Mouse (Mus musculus) midbrain, embryonic 10.5 days (tissue): Measurements from ENCODE around the gene Rora. TPM values are rescaled to one million over a fixed set of nuclear protein-coding genes. Genes with fewer than 3 reads are reported as not detected.

ENCODE experiments used
- DNase-seq: peaks from one replicate; pipeline ENCODE4 v3.0.0-alpha.2; 2017; ENCODE audit warnings: low spot score
- H3K27ac ChIP-seq: fragments of 300-500 bp; sonication (generic); replicated peaks from 2 replicates; pipeline ENCODE4 v1.5.1; 2016; ENCODE audit warnings: mild to moderate bottlenecking
- H3K27me3 ChIP-seq: fragments of 300-500 bp; sonication (generic); 2 replicates; pipeline ENCODE4 v1.6.1; 2016; ENCODE audit warnings: low read depth, mild to moderate bottlenecking; ENCODE audit not compliant: poor library complexity, severe bottlenecking
- H3K36me3 ChIP-seq: fragments of 300-500 bp; sonication (generic); 2 replicates; pipeline ENCODE4 v1.6.1; 2016; ENCODE audit warnings: mild to moderate bottlenecking, moderate library complexity
- H3K4me1 ChIP-seq: fragments of 300-500 bp; sonication (generic); 2 replicates; pipeline ENCODE4 v1.6.1; 2016
- H3K4me3 ChIP-seq: fragments of 300-500 bp; sonication (generic); 2 replicates; pipeline ENCODE4 v1.5.1; 2016; ENCODE audit warnings: mild to moderate bottlenecking, moderate library complexity
- H3K9me3 ChIP-seq: fragments of 300-500 bp; sonication (generic); replicated peaks from 2 replicates; pipeline ENCODE4 v1.6.1; 2016; ENCODE audit warnings: mild to moderate bottlenecking
- WGBS: fragments of 180-500 bp; shearing (Covaris S2); methylation state at CpG from one replicate; pipeline ENCODE4 v1.1.7; 2016; 5-methylcytosine and 5-hydroxymethylcytosine counted together
- polyA plus RNA-seq: library from polyadenylated mRNA; unstranded; fragments of >200 nt; fragmentation: Nextera tagmentation; extraction: Ambion mirVana; gene quantifications from 2 replicates; pipeline ENCODE4 v1.2.1, GENCODE M21; 2016

The Rora gene
- polyA plus RNA-seq, 1 experiment from 2014 or later = 4.1 TPM

GRCm38 (mm10) chr9:68732929-68733328 is 79.3 kb downstream of the Rora start:
- Histone ChIP-seq H3K9me3 (peaks cover 5% of the 10 kb centered on the region; the same call in 1 of the 2 replicates), H3K4me3 (no peak overlapping the region), H3K36me3 (no peaks in the 10 kb centered on the region), H3K27me3 (no peaks in the 10 kb centered on the region), H3K4me1 (no peaks in the 10 kb centered on the region), H3K27ac (no peak overlapping the region)
- WGBS = 91% methylated on average over 4 of the region's 4 CpGs
- DNase-seq = no peak

- no peaks in the 10 kb centered on the region for H3K4me1 ChIP-seq
- no peak for DNase-seq
- no peak overlapping the region for H3K4me3 ChIP-seq
- no peaks in the 10 kb centered on the region for H3K36me3 ChIP-seq
- peaks cover 5% of the 10 kb centered on the region; the same call in 1 of the 2 replicates for H3K9me3 ChIP-seq
- H3K27ac ChIP-seq = no peak overlapping the region
- WGBS = 84% methylated on average over 5 of the region's 5 CpGs
- H3K27me3 ChIP-seq = no peaks in the 10 kb centered on the region
These were observed 82.3 kb downstream of the Rora start for GRCm38 (mm10) chr9:68735886-68736285.

GRCm38 (mm10) chr9:68737197-68737736 is 83.7 kb downstream of the Rora start:
- H3K4me1 ChIP-seq = no peaks in the 10 kb centered on the region
- no peaks in the 10 kb centered on the region for H3K36me3 ChIP-seq
- H3K4me3 ChIP-seq = no peak overlapping the region
- 93% methylated on average over 9 of the region's 9 CpGs for WGBS
- H3K27me3 ChIP-seq = no peaks in the 10 kb centered on the region
- DNase-seq = no peak
- no peak overlapping the region for H3K27ac ChIP-seq
- H3K9me3 ChIP-seq = peaks cover 2% of the 10 kb centered on the region; the same call in 1 of the 2 replicates

- Histone ChIP-seq H3K36me3 (no peaks in the 10 kb centered on the region), H3K4me1 (peaks cover 1% of the 10 kb centered on the region; the same call in 1 of the 2 replicates), H3K9me3 (no peaks in the 10 kb centered on the region), H3K4me3 (no peak overlapping the region), H3K27me3 (no peaks in the 10 kb centered on the region), H3K27ac (no peak overlapping the region)
- WGBS = 91% methylated on average over 11 of the region's 11 CpGs
- no peak for DNase-seq
These were observed 92.5 kb downstream of the Rora start for GRCm38 (mm10) chr9:68745931-68746646.

GRCm38 (mm10) chr9:68756976-68757375 is 103.4 kb downstream of the Rora start:
- 64% methylated on average over 2 of the region's 2 CpGs for WGBS
- Histone ChIP-seq H3K27ac (no peak overlapping the region), H3K9me3 (no peaks in the 10 kb centered on the region), H3K4me1 (peaks cover 41% of the 10 kb centered on the region), H3K36me3 (no peaks in the 10 kb centered on the region), H3K27me3 (no peaks in the 10 kb centered on the region), H3K4me3 (no peak overlapping the region)
- DNase-seq = no peak

GRCm38 (mm10) chr9:68759324-68759723 is 105.7 kb downstream of the Rora start:
- Histone ChIP-seq H3K9me3 (no peaks in the 10 kb centered on the region), H3K27me3 (no peaks in the 10 kb centered on the region), H3K36me3 (no peaks in the 10 kb centered on the region), H3K4me3 (no peak overlapping the region), H3K4me1 (peaks cover 39% of the 10 kb centered on the region), H3K27ac (no peak overlapping the region)
- DNase-seq = no peak
- WGBS = 71% methylated on average over 8 of the region's 8 CpGs

GRCm38 (mm10) chr9:68760329-68760728 is 106.7 kb downstream of the Rora start:
- Histone ChIP-seq H3K27ac (no peak overlapping the region), H3K4me3 (no peak overlapping the region), H3K27me3 (no peaks in the 10 kb centered on the region), H3K4me1 (peaks cover 33% of the 10 kb centered on the region), H3K9me3 (no peaks in the 10 kb centered on the region), H3K36me3 (no peaks in the 10 kb centered on the region)
- DNase-seq = no peak
- WGBS = 82% methylated on average over 4 of the region's 4 CpGs

- H3K36me3 ChIP-seq = no peaks in the 10 kb centered on the region
- 72% methylated on average over 3 of the region's 3 CpGs for WGBS
- no peak overlapping the region for H3K27ac ChIP-seq
- H3K9me3 ChIP-seq = no peaks in the 10 kb centered on the region
- no peaks in the 10 kb centered on the region for H3K27me3 ChIP-seq
- DNase-seq = no peak
- no peak overlapping the region for H3K4me3 ChIP-seq
- H3K4me1 ChIP-seq = peaks cover 27% of the 10 kb centered on the region
These were observed 107.3 kb downstream of the Rora start for GRCm38 (mm10) chr9:68760876-68761275.

- H3K4me1 ChIP-seq = peaks cover 19% of the 10 kb centered on the region
- no peak overlapping the region for H3K4me3 ChIP-seq
- DNase-seq = no peak
- no peaks in the 10 kb centered on the region for H3K36me3 ChIP-seq
- no peak overlapping the region for H3K27ac ChIP-seq
- H3K27me3 ChIP-seq = no peaks in the 10 kb centered on the region
- 37% methylated on average over 7 of the region's 7 CpGs for WGBS
- H3K9me3 ChIP-seq = no peaks in the 10 kb centered on the region
These were observed 108.1 kb downstream of the Rora start for GRCm38 (mm10) chr9:68761672-68762071.

- H3K27ac ChIP-seq = no peak overlapping the region
- no peak overlapping the region for H3K4me3 ChIP-seq
- 54% methylated on average over 1 of the region's 1 CpGs for WGBS
These were observed 112.0 kb downstream of the Rora start for GRCm38 (mm10) chr9:68765595-68765994.

GRCm38 (mm10) chr9:68769638-68770037 is 116.1 kb downstream of the Rora start:
- Histone ChIP-seq H3K27ac (no peak overlapping the region), H3K27me3 (no peaks in the 10 kb centered on the region), H3K4me3 (no peak overlapping the region), H3K4me1 (no peaks in the 10 kb centered on the region), H3K36me3 (no peaks in the 10 kb centered on the region), H3K9me3 (no peaks in the 10 kb centered on the region)
- 34% methylated on average over 1 of the region's 1 CpGs for WGBS
- DNase-seq = no peak

More at GRCm38 (mm10) chr9:68765595-68765994, 112.0 kb downstream of the Rora start:
- no peaks in the 10 kb centered on the region for H3K9me3 ChIP-seq
- H3K36me3 ChIP-seq = no peaks in the 10 kb centered on the region
- peaks cover 14% of the 10 kb centered on the region; the same call in 1 of the 2 replicates for H3K4me1 ChIP-seq
- no peak for DNase-seq
- H3K27me3 ChIP-seq = no peaks in the 10 kb centered on the region

- Histone ChIP-seq H3K4me1 (no peaks in the 10 kb centered on the region), H3K4me3 (no peak overlapping the region), H3K27me3 (no peaks in the 10 kb centered on the region), H3K9me3 (no peaks in the 10 kb centered on the region), H3K36me3 (no peaks in the 10 kb centered on the region), H3K27ac (no peak overlapping the region)
- no peak for DNase-seq
- WGBS = 86% methylated on average over 3 of the region's 3 CpGs
These were observed 117.8 kb downstream of the Rora start for GRCm38 (mm10) chr9:68771383-68771782.

GRCm38 (mm10) chr9:68773770-68774169 is 120.2 kb downstream of the Rora start:
- Histone ChIP-seq H3K4me1 (peaks cover 10% of the 10 kb centered on the region), H3K27me3 (no peaks in the 10 kb centered on the region), H3K9me3 (no peaks in the 10 kb centered on the region), H3K36me3 (no peaks in the 10 kb centered on the region), H3K4me3 (no peak overlapping the region), H3K27ac (no peak overlapping the region)
- 93% methylated on average over 3 of the region's 3 CpGs for WGBS
- no peak for DNase-seq
